Mouse (Mus musculus) thymus, adult 2 months (tissue): ENCODE data around the gene Itpr1. TPM values are rescaled to one million over a fixed set of nuclear protein-coding genes. Genes with fewer than 3 reads are reported as not detected.

Source experiments
- DNase-seq: peaks from one replicate; pipeline ENCODE4 v3.0.0; 2021
- H3K27ac ChIP-seq: fragments of 200-500 bp; 2 replicates; pipeline ENCODE4 v1.5.1; 2012; ENCODE audit warnings: low read length, control low read depth; ENCODE audit not compliant: control insufficient read depth, insufficient read depth
- H3K27me3 ChIP-seq: fragments of 200-500 bp; 2 replicates; pipeline ENCODE4 v1.6.1; 2012; ENCODE audit warnings: mild to moderate bottlenecking, low read length, moderate library complexity, mixed read lengths; ENCODE audit not compliant: control insufficient read depth, insufficient read depth
- H3K36me3 ChIP-seq: fragments of 200-500 bp; 2 replicates; pipeline ENCODE4 v1.6.1; 2012; ENCODE audit warnings: mild to moderate bottlenecking, low read length, moderate library complexity; ENCODE audit not compliant: control insufficient read depth, insufficient read depth
- H3K4me1 ChIP-seq: fragments of 200-500 bp; replicated peaks from 2 replicates; pipeline ENCODE4 v1.6.1; 2012; ENCODE audit warnings: low read length; ENCODE audit not compliant: control insufficient read depth, insufficient read depth
- H3K4me3 ChIP-seq: fragments of 200-500 bp; 2 replicates; pipeline ENCODE4 v1.5.1; 2012; ENCODE audit warnings: mild to moderate bottlenecking, low read length, control low read depth, moderate library complexity; ENCODE audit not compliant: control insufficient read depth, insufficient read depth
- CTCF ChIP-seq: fragments of 200-500 bp; IDR thresholded peaks from 2 replicates; pipeline ENCODE4 v1.5.1; 2012; ENCODE audit warnings: mild to moderate bottlenecking, control low read depth, low read length, moderate library complexity, borderline replicate concordance; ENCODE audit not compliant: control insufficient read depth, poor library complexity, insufficient read depth; ENCODE audit errors: extremely low read depth
- POLR2A ChIP-seq: fragments of 200-500 bp; IDR thresholded peaks from 2 replicates; pipeline ENCODE4 v1.6.1; 2012; ENCODE audit warnings: mild to moderate bottlenecking, low read length, control low read depth, moderate library complexity; ENCODE audit not compliant: control insufficient read depth, poor library complexity, insufficient read depth; ENCODE audit errors: extremely low read depth
- WGBS: fragments of 180-500 bp; shearing (Covaris S2); methylation state at CpG from one replicate; pipeline ENCODE4 v1.1.7; 2018; 5-methylcytosine and 5-hydroxymethylcytosine counted together
- polyA plus RNA-seq: library from polyadenylated mRNA; depleted of rRNA; stranded (reverse); fragments of >200 nt; gene quantifications from 2 replicates; pipeline ENCODE4 v1.2.3, GENCODE M21; 2012

Itpr1 gene
- polyA plus RNA-seq, 1 experiment = 28.8 TPM

DNA sequence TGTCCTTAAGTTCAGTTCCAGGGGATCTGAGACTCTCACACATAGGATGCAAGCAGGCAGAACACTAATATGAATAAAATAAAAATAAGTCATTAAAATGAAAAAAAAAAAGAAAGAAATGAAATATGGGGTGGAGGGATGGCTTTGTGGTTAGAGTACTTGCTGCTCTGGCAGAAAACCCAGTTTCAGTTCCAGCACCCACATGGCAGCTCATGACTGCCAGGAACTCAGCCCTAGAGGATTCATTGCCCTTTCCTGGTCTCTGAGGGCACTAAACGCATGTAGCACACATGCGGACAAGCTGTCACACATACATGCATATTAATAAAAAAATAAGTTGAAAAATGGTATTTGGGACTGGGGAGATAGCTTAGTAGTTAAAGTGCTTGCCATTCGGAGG, 17.7 kb downstream of the Itpr1 start:
- Histone ChIP-seq H3K27me3 (no peaks in the 10 kb centered on the region), H3K4me3 (no peak overlapping the region), H3K27ac (no peak overlapping the region), H3K36me3 (no peaks in the 10 kb centered on the region), H3K4me1 (peaks cover 9% of the 10 kb centered on the region; the same call in 1 of the 2 replicates)
- no peak for TF ChIP-seq CTCF
- TF ChIP-seq POLR2A = no peak
- DNase-seq = no peak
- WGBS = 80% methylated on average over 3 of the region's 3 CpGs

DNA sequence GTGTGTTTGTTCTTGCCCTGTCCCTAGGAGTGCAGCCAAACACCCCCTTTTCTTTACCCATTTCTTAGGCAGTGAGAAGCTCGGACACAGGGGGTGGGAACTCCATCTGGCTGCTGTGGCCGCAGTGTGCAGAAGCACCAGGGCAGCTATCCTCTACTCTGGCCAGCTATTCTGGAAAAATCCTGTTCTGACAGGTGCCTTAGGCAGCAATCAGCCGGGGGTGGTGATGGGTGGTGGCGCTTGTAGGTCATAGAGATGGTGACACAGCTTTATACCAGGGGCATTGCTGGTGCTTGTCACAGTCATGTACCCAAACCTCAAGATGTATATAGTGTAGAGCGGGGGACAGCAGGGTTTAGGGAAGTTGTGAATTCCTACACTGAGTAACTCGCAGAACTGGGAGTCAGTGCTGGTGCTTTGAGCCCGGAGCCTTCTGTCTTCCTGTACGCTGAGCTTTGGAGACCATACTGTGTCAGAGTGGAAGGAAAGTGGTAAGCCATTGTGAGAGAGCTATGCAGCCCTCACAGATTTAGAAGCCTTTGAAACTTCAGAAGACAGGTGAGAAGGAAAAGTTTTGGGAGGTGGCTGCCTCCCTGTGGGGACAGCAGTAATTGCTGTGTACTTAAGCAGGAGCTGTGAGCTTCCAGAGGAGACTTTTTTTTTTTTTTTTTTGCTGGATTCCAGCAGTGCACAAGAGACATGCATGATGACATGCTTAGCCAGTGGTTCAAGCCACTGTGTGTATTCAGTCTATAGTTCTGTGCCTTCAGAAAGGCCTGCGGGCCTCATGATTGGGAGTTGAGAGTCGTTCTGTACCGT, 19.2 kb downstream of the Itpr1 start:
- TF ChIP-seq CTCF (no peak), POLR2A (no peak)
- Histone ChIP-seq H3K27ac (no peak overlapping the region), H3K36me3 (no peaks in the 10 kb centered on the region; the same call in 1 of the 2 replicates), H3K4me3 (no peak overlapping the region), H3K27me3 (no peaks in the 10 kb centered on the region), H3K4me1 (peaks cover 9% of the 10 kb centered on the region; the same call in 1 of the 2 replicates)
- DNase-seq = no peak
- WGBS = 90% methylated on average over 11 of the region's 11 CpGs

DNA sequence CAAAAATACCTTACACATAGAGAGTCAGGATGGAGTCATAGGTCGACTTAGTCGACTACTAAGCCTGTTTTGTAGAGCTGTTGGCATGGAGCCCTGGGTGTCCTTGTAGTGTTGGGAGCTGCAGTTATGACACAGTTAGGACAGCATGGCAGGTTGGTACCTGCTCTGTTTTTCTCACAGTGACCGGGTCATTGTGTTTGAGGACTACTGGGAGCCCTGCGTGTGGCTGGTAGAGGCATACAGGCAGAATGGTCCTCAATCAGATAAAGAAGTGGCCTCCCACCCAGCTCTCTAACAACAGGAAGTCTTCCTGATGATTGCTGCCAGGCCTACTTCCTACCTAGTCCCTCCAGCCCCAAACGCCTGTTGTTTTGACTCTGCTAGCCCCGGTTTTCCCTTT, 20.2 kb downstream of the Itpr1 start:
- H3K4me1 ChIP-seq = peaks cover 9% of the 10 kb centered on the region; the same call in 1 of the 2 replicates

DNA sequence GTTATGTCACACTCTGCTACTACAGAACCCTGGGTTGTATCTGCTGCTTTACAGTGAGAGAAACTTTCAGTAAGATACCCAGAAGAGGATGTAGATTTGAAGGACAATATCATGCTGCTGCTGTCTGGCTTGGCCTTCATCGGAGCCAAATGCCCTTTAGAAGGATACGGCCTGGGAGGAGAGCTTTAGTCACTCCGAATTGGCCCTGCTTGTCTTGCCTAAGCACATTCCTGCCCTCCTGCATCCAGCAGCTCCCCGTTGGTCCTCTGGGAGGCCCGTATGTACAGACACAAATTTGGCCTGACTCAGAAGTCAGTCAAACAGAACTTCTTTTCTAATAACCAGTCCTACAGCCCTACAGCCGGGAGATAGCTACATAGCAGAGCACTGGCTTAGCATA, 21.6 kb downstream of the Itpr1 start:
- no peak overlapping the region for H3K27ac ChIP-seq
- no peak overlapping the region for H3K4me3 ChIP-seq
- no peak for TF ChIP-seq POLR2A
- no peak for TF ChIP-seq CTCF
- no peak for DNase-seq
- no peaks in the 10 kb centered on the region for H3K27me3 ChIP-seq
- H3K4me1 ChIP-seq = peaks cover 6% of the 10 kb centered on the region; the same call in 1 of the 2 replicates
- H3K36me3 ChIP-seq = peaks cover 12% of the 10 kb centered on the region
- WGBS = 93% methylated on average over 6 of the region's 6 CpGs

More for the DNA sequence above, 20.2 kb downstream of the Itpr1 start:
- DNase-seq = no peak
- H3K36me3 ChIP-seq = peaks cover 7% of the 10 kb centered on the region; the same call in 1 of the 2 replicates
- H3K4me3 ChIP-seq = no peak overlapping the region
- 49% methylated on average over 6 of the region's 6 CpGs for WGBS
- no peaks in the 10 kb centered on the region for H3K27me3 ChIP-seq
- TF ChIP-seq POLR2A = no peak
- TF ChIP-seq CTCF = no peak
- no peak overlapping the region for H3K27ac ChIP-seq

DNA sequence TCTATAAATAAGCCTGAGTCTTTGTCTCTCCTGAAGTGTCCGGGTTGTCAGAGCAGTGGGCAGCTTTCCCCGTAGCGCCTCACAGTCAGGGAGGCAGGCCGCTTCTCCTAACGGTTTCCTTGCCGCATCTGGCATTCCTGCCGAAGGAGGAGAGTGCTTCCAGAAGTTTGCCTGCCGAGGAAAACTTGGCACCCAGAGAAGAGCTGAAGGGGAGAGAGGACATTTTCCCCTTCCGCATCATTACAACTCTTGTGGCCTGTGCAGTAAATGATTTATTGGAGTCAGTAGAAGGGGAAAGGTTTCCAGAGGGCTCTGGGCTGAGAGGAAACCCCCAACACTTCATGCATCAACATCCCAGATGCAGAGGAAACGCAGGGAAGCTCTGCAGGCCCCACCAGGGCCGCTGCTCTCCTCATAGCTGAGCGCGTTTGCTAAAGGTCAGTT, 22.8 kb downstream of the Itpr1 start:
- 92% methylated on average over 13 of the region's 13 CpGs for WGBS
- no peak overlapping the region for H3K4me3 ChIP-seq
- no peak for DNase-seq
- peaks cover 12% of the 10 kb centered on the region for H3K36me3 ChIP-seq
- H3K27ac ChIP-seq = no peak overlapping the region
- no peaks in the 10 kb centered on the region for H3K27me3 ChIP-seq
- H3K4me1 ChIP-seq = peaks cover 6% of the 10 kb centered on the region; the same call in 1 of the 2 replicates
- no peak for TF ChIP-seq POLR2A
- no peak for TF ChIP-seq CTCF

DNA sequence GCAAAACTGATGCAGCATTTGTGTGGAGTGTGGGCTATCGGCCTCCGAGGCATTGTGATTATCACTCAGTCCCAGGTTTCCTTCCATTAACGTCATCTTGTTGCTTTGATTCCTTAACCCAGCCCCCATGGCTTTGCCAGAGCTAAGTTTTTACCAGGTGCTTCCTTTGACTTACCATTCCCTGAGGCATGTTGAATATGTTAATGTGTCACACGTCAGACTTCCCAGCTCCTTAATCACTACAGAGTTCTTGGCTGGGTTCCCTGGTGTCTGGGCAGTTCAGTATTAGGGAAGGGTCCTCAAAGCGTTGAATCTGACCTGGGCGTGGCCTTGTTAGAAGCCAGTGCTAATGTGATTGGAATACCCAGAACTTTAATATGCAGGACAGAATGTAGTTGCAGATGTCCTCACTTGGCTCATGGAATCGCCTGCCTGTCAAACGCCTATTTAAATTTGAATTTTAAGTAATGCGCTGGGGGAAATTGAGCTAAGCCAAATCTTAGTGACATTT, 23.6 kb downstream of the Itpr1 start:
- peaks cover 6% of the 10 kb centered on the region; the same call in 1 of the 2 replicates for H3K4me1 ChIP-seq
- H3K27me3 ChIP-seq = no peaks in the 10 kb centered on the region
- no peak overlapping the region for H3K27ac ChIP-seq
- H3K4me3 ChIP-seq = no peak overlapping the region
- H3K36me3 ChIP-seq = peaks cover 16% of the 10 kb centered on the region
- no peak for DNase-seq
- 96% methylated on average over 9 of the region's 9 CpGs for WGBS
- TF ChIP-seq CTCF (no peak), POLR2A (no peak)
